Mouse (Mus musculus): Measurements from ENCODE around the gene Pnpla2. TPM values are rescaled to one million over a fixed set of nuclear protein-coding genes. Genes with fewer than 3 reads are reported as not detected.

Pnpla2 gene
- total and polyA plus RNA-seq, 2 experiments from 2014 or later = 6.5 to 22.2 TPM

DNA sequence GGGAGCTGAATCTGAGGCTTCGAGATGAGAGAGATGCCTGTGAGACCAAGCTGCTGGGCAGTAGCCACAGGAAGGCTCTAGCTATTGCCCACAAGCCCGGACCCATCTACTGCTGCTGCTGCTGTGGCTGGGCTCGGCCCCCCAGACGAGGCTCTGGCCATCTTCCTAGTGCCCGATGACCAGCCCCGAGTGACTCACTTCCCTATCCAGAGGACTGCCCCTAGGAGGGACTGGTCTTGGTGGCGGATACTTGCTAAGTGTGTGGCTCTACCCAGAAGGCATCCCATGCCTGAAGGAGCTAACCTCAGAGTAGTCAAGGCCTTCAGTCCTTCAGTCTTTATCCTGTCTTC, 11.0 kb downstream of the Pnpla2 start:
- 78% methylated on average over 7 of the region's 7 CpGs for WGBS
- no peaks in the 10 kb centered on the region for H3K9me3 ChIP-seq (ENCODE audit: low read length)
- no peak for DNase-seq (ENCODE audit: low spot score)
- no peak overlapping the region for H3K27ac ChIP-seq (ENCODE audit: low read depth, low read length)
- peaks cover 32% of the 10 kb centered on the region for H3K4me1 ChIP-seq (ENCODE audit: insufficient read depth, low read length)
- no peak overlapping the region for H3K9ac ChIP-seq (replicated peaks; ENCODE audit: low read length, poor library complexity, severe bottlenecking)
- H3K27me3 ChIP-seq (ENCODE audit: insufficient read depth, low read length) = peaks cover 45% of the 10 kb centered on the region
- ATAC-seq (ENCODE audit: low FRiP score) = no peak
- no peak overlapping the region for H3K4me3 ChIP-seq (ENCODE audit: low read depth, low read length)
- peaks cover 11% of the 10 kb centered on the region for H3K36me3 ChIP-seq (ENCODE audit: insufficient read depth, low read length)
- TF ChIP-seq CTCF (IDR thresholded peaks at IDR 0.05) = no peak
- H3K4me2 ChIP-seq (ENCODE audit: low read depth, low read length, poor library complexity, severe bottlenecking) = no peak overlapping the region

DNA sequence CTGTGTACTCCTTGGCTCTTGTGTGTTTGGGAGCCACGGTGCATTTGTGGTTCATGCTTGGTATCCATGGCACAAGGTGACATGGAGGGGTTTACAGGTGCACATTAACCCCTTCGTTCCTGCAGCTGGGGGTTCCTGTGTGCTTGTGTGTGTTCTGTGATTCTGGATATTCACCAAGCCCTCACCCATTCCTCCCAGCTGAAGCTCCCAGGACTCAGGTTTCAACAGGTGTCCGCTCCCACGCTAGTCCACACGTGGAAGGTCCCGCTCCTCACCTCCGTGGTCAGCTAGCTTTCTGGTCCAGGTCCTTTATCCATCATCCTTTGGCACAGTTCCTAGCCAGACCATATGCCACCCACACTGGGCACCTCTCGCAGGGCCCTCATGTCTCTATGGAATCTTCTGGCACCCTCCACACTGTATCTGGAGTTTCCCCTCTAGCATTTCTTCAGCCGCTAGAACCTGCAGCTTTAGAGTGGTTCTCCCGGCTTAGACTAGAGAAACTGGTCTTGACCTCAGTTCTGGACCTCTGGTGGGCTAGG, 11.7 kb downstream of the Pnpla2 start:
- H3K9me3 ChIP-seq (ENCODE audit: low read length) = no peaks in the 10 kb centered on the region
- ATAC-seq (ENCODE audit: low FRiP score) (no peak), DNase-seq (ENCODE audit: low spot score) (no peak)
- H3K4me1 ChIP-seq (ENCODE audit: insufficient read depth, low read length) = peaks cover 30% of the 10 kb centered on the region
- peak overlapping the region; percentile 77 for H3K4me2 ChIP-seq (ENCODE audit: low read depth, low read length, poor library complexity, severe bottlenecking)
- peak overlapping the region; percentile 64; the same call in 1 of the 2 replicates for H3K9ac ChIP-seq (replicated peaks; ENCODE audit: low read length, poor library complexity, severe bottlenecking)
- no peak overlapping the region for H3K27ac ChIP-seq (ENCODE audit: low read depth, low read length)
- peaks cover 39% of the 10 kb centered on the region for H3K27me3 ChIP-seq (ENCODE audit: insufficient read depth, low read length)
- H3K4me3 ChIP-seq (ENCODE audit: low read depth, low read length) = peak overlapping the region; percentile 49
- peaks cover 17% of the 10 kb centered on the region for H3K36me3 ChIP-seq (ENCODE audit: insufficient read depth, low read length)
- no peak for TF ChIP-seq CTCF (IDR thresholded peaks at IDR 0.05)
- 67% methylated on average over 10 of the region's 10 CpGs for WGBS

DNA sequence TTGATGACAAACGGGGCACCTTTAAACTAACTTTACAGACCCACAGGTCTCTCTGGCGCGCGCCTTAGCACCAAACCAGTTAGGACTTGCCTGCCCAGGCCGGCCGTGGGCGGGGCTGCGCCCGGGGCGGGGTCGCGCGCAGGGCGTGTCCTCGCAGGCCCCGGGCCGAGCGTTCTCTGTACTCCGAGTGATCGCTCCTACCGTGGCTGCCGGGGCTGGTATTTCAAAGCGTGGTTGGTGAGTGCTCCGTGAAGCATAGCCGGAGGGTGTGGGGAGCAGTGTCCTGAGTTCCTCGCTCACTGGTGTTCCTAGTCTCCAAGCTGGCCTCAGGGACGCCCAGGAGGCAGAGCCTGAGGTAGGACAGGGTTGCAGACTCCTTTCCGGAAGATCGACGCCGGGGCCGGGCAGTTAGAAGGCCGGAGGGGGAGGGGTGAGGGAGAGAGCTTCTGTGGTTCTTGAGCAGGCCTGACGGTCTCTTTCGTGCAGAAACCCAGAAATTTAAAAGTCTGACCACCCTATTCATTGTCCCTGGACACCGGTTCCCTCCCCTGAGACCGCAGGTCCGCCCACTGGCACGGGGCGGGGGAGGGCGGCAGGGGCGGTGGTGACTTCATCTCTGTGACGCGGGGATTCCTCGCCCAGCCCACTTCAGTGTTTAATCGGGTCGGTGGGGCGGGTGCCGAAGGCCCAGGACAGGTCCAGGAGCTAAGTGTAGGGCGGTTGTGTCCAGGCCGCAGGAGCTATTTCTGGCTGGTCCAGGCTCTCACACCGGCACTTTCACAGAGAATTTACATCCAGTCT, 12.4 kb downstream of the Pnpla2 start, which contains the start of gene Cd151:
Gene Cd151 (plus strand): TSS at position 163 of the 801 bp plus-strand sequence.
- H3K4me1 ChIP-seq (ENCODE audit: insufficient read depth, low read length) = peaks cover 26% of the 10 kb centered on the region
- peak within 1 kb of the TSS; percentile 80 for H3K27ac ChIP-seq (ENCODE audit: low read depth, low read length)
- peak within 1 kb of the TSS; percentile 64 for H3K9ac ChIP-seq (replicated peaks; ENCODE audit: low read length, poor library complexity, severe bottlenecking)
- DNase-seq (ENCODE audit: low spot score) (peak; percentile 65), ATAC-seq (ENCODE audit: low FRiP score) (peak; percentile 45)
- peak within 1 kb of the TSS; percentile 49 for H3K4me3 ChIP-seq (ENCODE audit: low read depth, low read length)
- WGBS = 2% methylated on average over 52 of the region's 52 CpGs
- no peaks in the 10 kb centered on the region for H3K9me3 ChIP-seq (ENCODE audit: low read length)
- H3K36me3 ChIP-seq (ENCODE audit: insufficient read depth, low read length) = peaks cover 18% of the 10 kb centered on the region
- peaks cover 33% of the 10 kb centered on the region for H3K27me3 ChIP-seq (ENCODE audit: insufficient read depth, low read length)
- H3K4me2 ChIP-seq (ENCODE audit: low read depth, low read length, poor library complexity, severe bottlenecking) = peak within 1 kb of the TSS; percentile 77
- TF ChIP-seq CTCF (IDR thresholded peaks at IDR 0.05) = no peak

DNA sequence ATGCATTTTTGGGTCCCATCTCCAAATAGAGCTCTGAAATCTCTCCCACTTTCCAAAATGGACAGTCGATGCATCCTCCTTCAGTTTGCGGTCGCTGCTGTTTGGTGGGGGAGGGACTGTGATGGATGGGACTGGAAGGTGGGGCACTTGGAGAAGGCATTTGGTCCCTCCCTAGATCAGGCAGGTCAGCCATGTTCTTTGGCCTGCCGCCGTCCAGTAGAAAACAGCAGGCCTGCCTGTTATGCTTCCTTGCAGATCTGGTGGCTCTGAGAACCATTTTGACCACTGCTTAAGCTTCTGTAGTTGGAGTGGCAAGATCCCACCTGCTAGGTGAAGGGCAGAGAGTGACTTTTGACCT, 13.1 kb downstream of the Pnpla2 start:
- Histone ChIP-seq H3K4me2 (ENCODE audit: low read depth, low read length, poor library complexity, severe bottlenecking) (peak overlapping the region; percentile 77), H3K9ac (replicated peaks; ENCODE audit: low read length, poor library complexity, severe bottlenecking) (peak overlapping the region; percentile 64), H3K9me3 (ENCODE audit: low read length) (no peaks in the 10 kb centered on the region), H3K4me3 (ENCODE audit: low read depth, low read length) (peak overlapping the region; percentile 49), H3K27ac (ENCODE audit: low read depth, low read length) (peak overlapping the region; percentile 80), H3K36me3 (ENCODE audit: insufficient read depth, low read length) (peaks cover 22% of the 10 kb centered on the region), H3K27me3 (ENCODE audit: insufficient read depth, low read length) (peaks cover 26% of the 10 kb centered on the region), H3K4me1 (ENCODE audit: insufficient read depth, low read length) (peaks cover 26% of the 10 kb centered on the region)
- WGBS = 22% methylated on average over 5 of the region's 5 CpGs
- DNase-seq (ENCODE audit: low spot score) (no peak), ATAC-seq (ENCODE audit: low FRiP score) (no peak)
- no peak for TF ChIP-seq CTCF (IDR thresholded peaks at IDR 0.05)

DNA sequence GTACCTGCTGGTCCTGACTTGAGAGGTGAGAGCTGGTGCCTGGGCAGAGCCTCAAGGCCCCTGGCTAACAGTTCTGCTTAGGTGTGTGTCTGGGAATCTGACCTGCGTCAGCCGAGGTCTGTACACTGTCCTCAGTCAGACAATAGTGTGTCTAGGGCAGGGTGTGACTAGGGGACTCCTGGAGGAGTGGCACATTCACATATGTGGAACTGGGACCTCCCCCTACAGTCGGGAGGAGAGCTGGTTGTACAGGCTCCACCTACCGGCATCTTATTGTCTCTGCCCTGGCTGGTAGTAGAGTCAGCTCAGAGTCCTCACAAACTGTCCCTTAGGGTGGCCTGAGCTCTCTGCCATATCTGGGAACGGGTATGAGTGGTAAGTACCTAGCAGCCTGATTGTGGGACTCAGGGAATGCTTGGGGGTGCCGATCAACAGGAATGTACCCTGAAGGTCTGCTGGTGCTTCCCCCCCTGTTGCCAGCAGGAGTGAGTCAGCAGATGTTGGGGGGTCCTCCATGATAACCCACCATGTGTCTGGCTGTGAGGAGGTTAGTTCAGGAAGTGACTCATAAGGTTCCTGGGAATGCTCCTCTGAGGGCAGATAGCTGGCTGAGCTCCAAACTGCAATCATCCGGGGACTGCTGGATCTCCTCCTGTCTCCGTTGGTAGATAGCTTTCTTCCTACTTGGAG, 13.7 kb downstream of the Pnpla2 start:
- H3K4me1 ChIP-seq (ENCODE audit: insufficient read depth, low read length) = peaks cover 26% of the 10 kb centered on the region
- peak overlapping the region; percentile 49 for H3K4me3 ChIP-seq (ENCODE audit: low read depth, low read length)
- peak overlapping the region; percentile 64 for H3K9ac ChIP-seq (replicated peaks; ENCODE audit: low read length, poor library complexity, severe bottlenecking)
- peak overlapping the region; percentile 80 for H3K27ac ChIP-seq (ENCODE audit: low read depth, low read length)
- ATAC-seq (ENCODE audit: low FRiP score) = peak; percentile 73
- DNase-seq (ENCODE audit: low spot score) = peak; percentile 87
- peak; percentile 70 for TF ChIP-seq CTCF (IDR thresholded peaks at IDR 0.05)
- peak overlapping the region; percentile 77 for H3K4me2 ChIP-seq (ENCODE audit: low read depth, low read length, poor library complexity, severe bottlenecking)
- H3K9me3 ChIP-seq (ENCODE audit: low read length) = no peaks in the 10 kb centered on the region
- peaks cover 22% of the 10 kb centered on the region for H3K36me3 ChIP-seq (ENCODE audit: insufficient read depth, low read length)
- peaks cover 21% of the 10 kb centered on the region for H3K27me3 ChIP-seq (ENCODE audit: insufficient read depth, low read length)
- 12% methylated on average over 8 of the region's 8 CpGs for WGBS

Data from midbrain, postnatal 0 days (tissue).